Mouse (Mus musculus) embryonic facial prominence, embryonic 10.5 days (tissue): ENCODE results near the gene U2surp. TPM values are rescaled to one million over a fixed set of nuclear protein-coding genes. Genes with fewer than 3 reads are reported as not detected.
A peak's percentile ranks its signal among the peaks of the same experiment; 100 is the strongest.
"Not testable (repeated sequence)": the region's sequence is repeated elsewhere in the genome, so short reads cannot be mapped to it uniquely, and the experiment has no call there.

Source experiments
- DNase-seq: peaks from one replicate; pipeline ENCODE4 v3.0.0-alpha.2; 2017; ENCODE audit warnings: low spot score
- H3K27ac ChIP-seq: fragments of 300-500 bp; sonication (generic); replicated peaks from 2 replicates; pipeline ENCODE4 v1.5.1; 2016; ENCODE audit warnings: mild to moderate bottlenecking
- H3K27me3 ChIP-seq: fragments of 300-500 bp; sonication (generic); replicated peaks from 2 replicates; pipeline ENCODE4 v1.6.1; 2016; ENCODE audit warnings: low read depth, mild to moderate bottlenecking; ENCODE audit not compliant: poor library complexity, severe bottlenecking
- H3K36me3 ChIP-seq: fragments of 300-500 bp; sonication (generic); replicated peaks from 2 replicates; pipeline ENCODE4 v1.6.1; 2016; ENCODE audit warnings: mild to moderate bottlenecking, moderate library complexity
- H3K4me1 ChIP-seq: fragments of 300-500 bp; sonication (generic); 2 replicates; pipeline ENCODE4 v1.6.1; 2016
- H3K4me3 ChIP-seq: fragments of 300-500 bp; sonication (generic); 2 replicates; pipeline ENCODE4 v1.5.1; 2016; ENCODE audit warnings: mild to moderate bottlenecking, moderate library complexity
- H3K9me3 ChIP-seq: fragments of 300-500 bp; sonication (generic); 2 replicates; pipeline ENCODE4 v1.6.1; 2016; ENCODE audit warnings: mild to moderate bottlenecking
- WGBS: fragments of 180-500 bp; shearing (Covaris S2); methylation state at CpG from one replicate; pipeline ENCODE4 v1.1.7; 2016; 5-methylcytosine and 5-hydroxymethylcytosine counted together
- polyA plus RNA-seq: library from polyadenylated mRNA; unstranded; fragments of >200 nt; fragmentation: Nextera tagmentation; extraction: Ambion mirVana; gene quantifications from 2 replicates; pipeline ENCODE4 v1.2.1, GENCODE M21; 2016

The U2surp gene
- polyA plus RNA-seq, 1 experiment from 2014 or later = 134 TPM

- Histone ChIP-seq H3K4me1 (no peaks in the 10 kb centered on the region), H3K27me3 (no peaks in the 10 kb centered on the region), H3K27ac (no peak overlapping the region), H3K4me3 (no peak overlapping the region), H3K36me3 (peaks cover 72% of the 10 kb centered on the region), H3K9me3 (no peaks in the 10 kb centered on the region)
- 96% methylated on average over 3 of the region's 3 CpGs for WGBS
- DNase-seq = no peak
Observed at GRCm38 (mm10) chr9:95490003-95490402, 21.8 kb downstream of the U2surp start.

DNA sequence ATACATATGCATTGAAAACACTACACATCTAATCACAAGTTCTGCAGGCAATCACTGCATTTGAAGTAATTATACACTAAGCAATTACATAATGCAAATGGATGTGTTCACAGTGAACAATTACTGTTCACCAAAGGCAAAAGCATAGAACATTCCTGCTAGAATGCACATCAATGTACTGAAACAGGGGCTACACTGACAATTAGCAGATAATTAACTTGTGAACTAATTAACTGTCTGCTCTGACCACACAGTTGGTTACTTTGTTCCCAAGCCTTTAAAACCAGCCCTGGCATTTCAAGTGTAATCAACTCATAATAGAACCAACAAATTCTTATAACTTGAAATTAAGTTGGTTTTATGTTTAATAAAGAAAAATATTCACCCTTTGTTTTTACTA lies 22.9 kb downstream of the U2surp start:
- H3K27ac ChIP-seq = no peak overlapping the region
- DNase-seq = no peak
- H3K27me3 ChIP-seq = no peaks in the 10 kb centered on the region
- H3K4me3 ChIP-seq = no peak overlapping the region
- H3K4me1 ChIP-seq = no peaks in the 10 kb centered on the region
- no peaks in the 10 kb centered on the region for H3K9me3 ChIP-seq
- H3K36me3 ChIP-seq = peaks cover 76% of the 10 kb centered on the region

- Histone ChIP-seq H3K27ac (no peak overlapping the region), H3K4me3 (no peak overlapping the region), H3K36me3 (peaks cover 94% of the 10 kb centered on the region), H3K4me1 (no peaks in the 10 kb centered on the region), H3K27me3 (no peaks in the 10 kb centered on the region), H3K9me3 (no peaks in the 10 kb centered on the region)
- WGBS = 94% methylated on average over 3 of the region's 3 CpGs
- no peak for DNase-seq
Observed at GRCm38 (mm10) chr9:95479981-95480380, 31.8 kb downstream of the U2surp start.

DNA sequence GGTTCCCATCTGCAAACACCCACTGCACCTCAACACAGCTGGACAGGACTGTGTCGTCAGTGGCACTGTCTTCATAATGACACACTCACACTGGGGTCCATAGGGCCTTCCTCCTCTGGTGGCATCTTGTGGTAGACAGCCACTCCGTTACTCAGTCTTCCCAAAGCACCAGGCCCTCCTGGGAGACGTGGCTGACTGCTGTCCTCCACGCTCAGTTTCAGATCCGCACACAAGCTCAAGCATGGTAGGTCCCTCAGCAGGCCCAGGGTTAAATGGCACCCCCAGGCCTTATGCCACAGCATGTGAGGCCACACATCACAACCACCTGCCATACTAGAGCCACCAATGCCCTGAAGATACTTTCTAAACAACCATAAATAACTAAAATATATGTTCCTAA lies 33.4 kb downstream of the U2surp start:
- Histone ChIP-seq H3K27me3 (no peaks in the 10 kb centered on the region), H3K9me3 (no peaks in the 10 kb centered on the region), H3K4me3 (no peak overlapping the region), H3K27ac (no peak overlapping the region), H3K36me3 (peaks cover 94% of the 10 kb centered on the region), H3K4me1 (no peaks in the 10 kb centered on the region)
- WGBS = 93% methylated on average over 5 of the region's 5 CpGs
- no peak for DNase-seq

DNA sequence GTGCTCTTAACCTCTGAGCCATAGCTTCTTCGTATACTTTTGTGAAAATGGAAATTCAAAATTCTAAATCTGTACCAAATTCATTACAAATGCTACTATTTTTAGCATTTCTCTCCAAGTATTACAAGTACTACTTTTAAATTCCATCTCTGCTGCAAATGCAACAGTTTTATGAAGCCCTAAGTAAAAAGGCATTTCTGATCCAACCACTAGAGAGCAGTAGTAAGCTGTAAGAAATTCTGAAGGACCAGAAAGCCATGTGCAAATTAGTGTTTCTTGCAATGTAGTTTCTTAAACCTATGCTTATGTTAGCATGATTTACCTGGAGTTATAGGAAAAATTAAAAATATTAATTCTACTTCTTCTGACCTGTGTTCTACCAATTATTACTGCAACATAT lies 38.9 kb downstream of the U2surp start:
- H3K9me3 ChIP-seq = no peaks in the 10 kb centered on the region
- H3K27me3 ChIP-seq = no peaks in the 10 kb centered on the region
- H3K4me3 ChIP-seq = no peak overlapping the region
- H3K27ac ChIP-seq = no peak overlapping the region
- 88% methylated on average over 1 of the region's 1 CpGs for WGBS
- DNase-seq = no peak
- H3K36me3 ChIP-seq = peaks cover 98% of the 10 kb centered on the region
- H3K4me1 ChIP-seq = no peaks in the 10 kb centered on the region

- peaks cover 95% of the 10 kb centered on the region for H3K36me3 ChIP-seq
- H3K27ac ChIP-seq, H3K4me3 ChIP-seq, H3K27me3 ChIP-seq, H3K4me1 ChIP-seq, DNase-seq, H3K9me3 ChIP-seq: not testable (repeated sequence)
- WGBS = 92% methylated on average over 7 of the region's 7 CpGs
Observed at GRCm38 (mm10) chr9:95469011-95469576, 42.7 kb downstream of the U2surp start.

GRCm38 (mm10) chr9:95464028-95464427 lies 47.8 kb downstream of the U2surp start:
- no peaks in the 10 kb centered on the region for H3K4me1 ChIP-seq
- peaks cover 87% of the 10 kb centered on the region for H3K36me3 ChIP-seq
- 99% methylated on average over 1 of the region's 1 CpGs for WGBS

GRCm38 (mm10) chr9:95451931-95452330 lies 59.9 kb downstream of the U2surp start:
- Histone ChIP-seq H3K4me3 (no peak overlapping the region), H3K27ac (no peak overlapping the region), H3K36me3 (peaks cover 13% of the 10 kb centered on the region), H3K27me3 (no peaks in the 10 kb centered on the region), H3K4me1 (peaks cover 11% of the 10 kb centered on the region; the same call in 1 of the 2 replicates), H3K9me3 (no peaks in the 10 kb centered on the region)
- no peak for DNase-seq
- WGBS = 70% methylated on average over 3 of the region's 3 CpGs

More at GRCm38 (mm10) chr9:95464028-95464427, 47.8 kb downstream of the U2surp start:
- H3K27me3 ChIP-seq = no peaks in the 10 kb centered on the region
- H3K4me3 ChIP-seq = no peak overlapping the region
- no peaks in the 10 kb centered on the region for H3K9me3 ChIP-seq
- H3K27ac ChIP-seq = no peak overlapping the region
- DNase-seq = no peak

DNA sequence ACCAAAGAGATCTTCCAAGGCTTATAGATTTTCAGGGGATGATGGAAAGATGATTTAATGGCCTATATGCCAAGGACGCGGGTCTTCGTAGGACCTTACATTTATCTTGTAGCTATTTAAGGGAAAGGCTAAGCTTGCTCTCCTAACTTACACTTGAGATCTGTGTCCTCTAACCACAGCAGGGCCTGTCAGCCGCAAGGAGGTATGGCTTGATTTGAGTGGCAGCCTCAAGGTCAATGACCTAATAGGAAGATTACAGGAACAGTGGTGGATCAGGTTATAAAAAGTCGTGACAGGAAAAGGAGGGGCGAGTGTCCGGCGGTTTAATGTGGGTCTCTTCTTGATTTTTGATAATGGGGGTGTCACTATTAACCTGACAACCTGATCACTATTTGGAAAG lies 61.2 kb downstream of the U2surp start:
- H3K27me3 ChIP-seq = no peaks in the 10 kb centered on the region
- H3K36me3 ChIP-seq = peaks cover 1% of the 10 kb centered on the region; the same call in 1 of the 2 replicates
- DNase-seq = no peak
- H3K27ac ChIP-seq = no peak overlapping the region
- peaks cover 11% of the 10 kb centered on the region; the same call in 1 of the 2 replicates for H3K4me1 ChIP-seq
- 94% methylated on average over 8 of the region's 8 CpGs for WGBS
- H3K4me3 ChIP-seq = no peak overlapping the region
- H3K9me3 ChIP-seq = no peaks in the 10 kb centered on the region

DNA sequence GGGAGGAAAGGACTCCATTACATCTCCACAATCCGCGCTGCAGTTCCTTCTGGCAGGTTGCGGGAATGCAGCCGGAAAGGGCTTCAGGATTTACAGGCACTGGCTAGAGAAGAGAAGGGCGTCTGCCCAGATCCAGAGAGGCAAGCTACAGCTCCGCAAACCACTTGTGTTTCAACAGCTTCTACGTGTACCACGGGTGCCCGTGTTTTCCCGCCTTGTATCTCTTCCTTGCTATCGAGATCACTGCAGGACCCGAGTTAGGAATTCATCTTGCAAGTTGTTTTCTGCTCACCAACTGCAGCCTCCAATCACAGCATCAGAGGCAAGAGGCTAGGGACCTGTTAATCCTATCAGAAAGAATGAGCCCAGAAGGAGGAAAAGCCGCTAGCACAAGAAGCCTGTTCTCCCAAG lies 69.5 kb downstream of the U2surp start:
- WGBS = 7% methylated on average over 13 of the region's 13 CpGs
- H3K4me3 ChIP-seq = peak overlapping the region; percentile 44

DNA sequence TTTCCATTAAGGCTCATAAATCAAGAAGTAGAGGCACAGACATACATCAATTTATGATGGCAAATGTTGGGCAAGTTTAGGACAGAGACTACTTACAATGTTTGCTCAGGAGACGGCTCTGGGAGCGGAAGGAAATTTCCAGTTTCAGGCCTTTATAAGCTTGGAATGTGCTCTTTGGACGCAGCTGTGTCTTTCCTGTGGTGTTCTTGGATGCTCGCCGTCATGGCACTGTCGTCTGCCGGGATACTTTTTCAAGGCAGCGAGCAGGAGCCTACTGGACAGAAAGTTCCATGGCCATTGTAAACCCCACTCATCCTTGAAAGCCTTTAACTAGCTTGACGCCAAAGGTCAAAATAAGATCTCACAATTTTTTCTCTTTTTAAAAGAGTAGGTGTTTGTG lies 73.9 kb downstream of the U2surp start:
- Histone ChIP-seq H3K9me3 (no peaks in the 10 kb centered on the region), H3K4me3 (no peak overlapping the region), H3K27ac (no peak overlapping the region), H3K27me3 (no peaks in the 10 kb centered on the region), H3K4me1 (peaks cover 11% of the 10 kb centered on the region), H3K36me3 (no peaks in the 10 kb centered on the region)
- 91% methylated on average over 9 of the region's 9 CpGs for WGBS
- DNase-seq = no peak

More for the DNA sequence above, 69.5 kb downstream of the U2surp start:
- Histone ChIP-seq H3K9me3 (0 out of 2 replicates have a peak, but pooled peaks cover 2% of the 10 kb centered on the region), H3K36me3 (no peaks in the 10 kb centered on the region), H3K27ac (no peak overlapping the region), H3K4me1 (peaks cover 13% of the 10 kb centered on the region), H3K27me3 (no peaks in the 10 kb centered on the region)
- DNase-seq = peak; percentile 68

GRCm38 (mm10) chr9:95436294-95436613 lies 75.5 kb downstream of the U2surp start:
- no peak overlapping the region for H3K27ac ChIP-seq
- no peak overlapping the region for H3K4me3 ChIP-seq
- H3K9me3 ChIP-seq = no peaks in the 10 kb centered on the region
- H3K4me1 ChIP-seq = no peaks in the 10 kb centered on the region
- H3K36me3 ChIP-seq = no peaks in the 10 kb centered on the region
- no peaks in the 10 kb centered on the region for H3K27me3 ChIP-seq
- 78% methylated on average over 4 of the region's 4 CpGs for WGBS
- DNase-seq = no peak

GRCm38 (mm10) chr9:95435506-95436293 lies 76.1 kb downstream of the U2surp start:
- H3K27me3 ChIP-seq = no peaks in the 10 kb centered on the region
- no peak overlapping the region for H3K4me3 ChIP-seq
- no peaks in the 10 kb centered on the region for H3K36me3 ChIP-seq
- WGBS = 76% methylated on average over 20 of the region's 20 CpGs
- no peak for DNase-seq
- no peaks in the 10 kb centered on the region for H3K9me3 ChIP-seq
- H3K27ac ChIP-seq = no peak overlapping the region
- H3K4me1 ChIP-seq = no peaks in the 10 kb centered on the region
